8 mouse cellular contexts compared by ENCODE assay signal in the genomic region with DNA sequence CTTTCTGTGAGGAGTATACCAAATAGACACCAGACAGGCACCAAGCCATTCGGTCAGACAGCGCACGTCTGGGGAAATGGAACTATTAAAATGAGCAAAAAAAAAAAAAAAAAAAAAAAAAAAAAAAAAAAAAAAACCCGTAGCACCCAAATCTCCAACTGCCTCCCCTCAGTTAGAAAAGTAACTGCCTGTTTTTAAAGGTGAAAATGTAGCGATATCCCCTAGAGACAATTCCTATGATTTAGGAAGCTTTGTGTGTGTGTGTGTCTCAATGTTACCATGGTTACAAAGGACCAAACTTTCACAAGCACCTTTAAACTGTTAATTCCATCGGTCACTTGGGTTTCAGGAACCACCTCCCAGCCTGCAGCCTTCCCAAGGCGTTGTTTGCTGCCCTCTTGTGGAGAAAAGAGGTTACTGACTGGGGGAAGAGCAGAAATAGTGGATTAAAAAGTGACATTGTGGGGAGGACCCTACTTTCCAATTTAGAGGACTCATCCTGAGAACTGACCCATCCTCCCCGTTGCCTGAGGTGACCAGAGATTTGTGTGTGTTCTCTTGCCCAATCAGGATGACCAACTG. TPM values are rescaled to one million over a fixed set of nuclear protein-coding genes. Genes with fewer than 3 reads are reported as not detected.
DNase-seq lines count a peak whose midpoint lies in the region; ATAC-seq and TF ChIP-seq lines count a peak whose summit lies in the region.

No protein-coding gene starts in this region.

- no peak for TF ChIP-seq CTCF in thymus, adult 2 months (IDR thresholded peaks at IDR 0.05; ENCODE audit: borderline replicate concordance, control insufficient read depth, extremely low read depth, insufficient read depth, low read length, poor library complexity)

- H3K27me3 ChIP-seq in intestine, embryonic 14.5 days (replicated peaks; ENCODE audit: control insufficient read depth, insufficient read depth, low read length): no peaks in the 10 kb centered on the region
- no peaks in the 10 kb centered on the region for H3K27me3 ChIP-seq in intestine, embryonic 15.5 days (replicated peaks)
- H3K27me3 ChIP-seq in thymus, adult 2 months (ENCODE audit: control insufficient read depth, insufficient read depth, low read length): no peaks in the 10 kb centered on the region

- peak; percentile 66 for DNase-seq in intestine, embryonic 14.5 days (ENCODE audit: low spot score)
- peak; percentile 64 for DNase-seq in Muller cell, postnatal 12 days (ENCODE audit: inconsistent ontology term)
- peak; percentile 48 for DNase-seq in cerebellum, adult 18-20 months
- peak; percentile 8 to 55 for DNase-seq in frontal cortex, postnatal 10 days (ENCODE audit: low spot score in 2 of 2)
- peak; percentile 28 to 66 for DNase-seq in layer of hippocampus, postnatal 25 days (ENCODE audit: extremely low spot score in 1 of 2, low spot score in 1 of 2)
- peak; percentile 40 for DNase-seq in naive thymus-derived CD4-positive, alpha-beta T cell, adult 2 months (ENCODE audit: low read depth)
- DNase-seq in thymus, adult 2 months: peak; percentile 36

- no peak overlapping the region for H3K4me3 ChIP-seq in intestine, embryonic 14.5 days (ENCODE audit: low read depth, low read length)
- H3K4me3 ChIP-seq in intestine, embryonic 15.5 days (replicated peaks): no peak overlapping the region
- no peak overlapping the region for H3K4me3 ChIP-seq in thymus, adult 2 months (ENCODE audit: control insufficient read depth, insufficient read depth, low read length)

- WGBS in intestine, embryonic 14.5 days: 38% methylated on average over 8 of the region's 8 CpGs
- 42% methylated on average over 8 of the region's 8 CpGs for WGBS in intestine, embryonic 15.5 days
- 42% methylated on average over 8 of the region's 8 CpGs for WGBS in thymus, adult 2 months

- H3K9me3 ChIP-seq in intestine, embryonic 14.5 days (ENCODE audit: control insufficient read depth, low read length): no peaks in the 10 kb centered on the region
- no peaks in the 10 kb centered on the region for H3K9me3 ChIP-seq in intestine, embryonic 15.5 days

- no peak for TF ChIP-seq POLR2A in thymus, adult 2 months (IDR thresholded peaks at IDR 0.05; ENCODE audit: control insufficient read depth, extremely low read depth, insufficient read depth, low read length, poor library complexity)

- ATAC-seq in intestine, embryonic 14.5 days (replicated peaks; ENCODE audit: low FRiP score, low TSS enrichment, low read depth): no peak
- no peak for ATAC-seq in intestine, embryonic 15.5 days

- H3K4me2 ChIP-seq in intestine, embryonic 14.5 days (ENCODE audit: low read length): no peak overlapping the region
- no peak overlapping the region for H3K4me2 ChIP-seq in intestine, embryonic 15.5 days (replicated peaks)

- H3K27ac ChIP-seq in intestine, embryonic 14.5 days (ENCODE audit: low read depth): no peak overlapping the region
- H3K27ac ChIP-seq in intestine, embryonic 15.5 days: no peak overlapping the region
- H3K27ac ChIP-seq in thymus, adult 2 months (ENCODE audit: control insufficient read depth, insufficient read depth, low read length): no peak overlapping the region

- H3K9ac ChIP-seq in intestine, embryonic 14.5 days (ENCODE audit: low read length): no peak overlapping the region
- H3K9ac ChIP-seq in intestine, embryonic 15.5 days: no peak overlapping the region

- no peaks in the 10 kb centered on the region for H3K4me1 ChIP-seq in intestine, embryonic 14.5 days (replicated peaks; ENCODE audit: control insufficient read depth, insufficient read depth, low read length)
- no peaks in the 10 kb centered on the region for H3K4me1 ChIP-seq in intestine, embryonic 15.5 days (replicated peaks)
- no peaks in the 10 kb centered on the region for H3K4me1 ChIP-seq in thymus, adult 2 months (replicated peaks; ENCODE audit: control insufficient read depth, insufficient read depth, low read length)

- H3K36me3 ChIP-seq in intestine, embryonic 14.5 days (ENCODE audit: control insufficient read depth, insufficient read depth, low read length): no peaks in the 10 kb centered on the region
- H3K36me3 ChIP-seq in intestine, embryonic 15.5 days: no peaks in the 10 kb centered on the region
- no peaks in the 10 kb centered on the region for H3K36me3 ChIP-seq in thymus, adult 2 months (ENCODE audit: control insufficient read depth, insufficient read depth, low read length)

RNA-seq across cellular contexts. Expression of gene Fam19a4, which starts 53.6 kb away (rescaled TPM):
- polyA plus RNA-seq in intestine, embryonic 14.5 days (2014; fragmentation: Nextera tagmentation; extraction: Ambion mirVana): 0.19 TPM in 1 of 2 replicates, not detected in the other
- 0.08 and 0.09 TPM in 2 replicates for polyA plus RNA-seq in intestine, embryonic 15.5 days (2015; fragmentation: Nextera tagmentation; extraction: Ambion mirVana)
- total RNA-seq in layer of hippocampus, postnatal 25 days (2021): under 1 TPM; 0.12 to 0.30 TPM
- polyA plus RNA-seq in thymus, adult 2 months (2012; rRNA removed): 0.42 and 0.54 TPM in 2 replicates
